Mouse (Mus musculus): ENCODE results near the gene Ncoa3. TPM values are rescaled to one million over a fixed set of nuclear protein-coding genes. Genes with fewer than 3 reads are reported as not detected.
A peak's percentile ranks its signal among the peaks of the same experiment; 100 is the strongest.
"Not testable (repeated sequence)": the region's sequence is repeated elsewhere in the genome, so short reads cannot be mapped to it uniquely, and the experiment has no call there.

Gene Ncoa3
- polyA plus RNA-seq, 1 experiment from 2014 or later, result 17.4 TPM

DNA sequence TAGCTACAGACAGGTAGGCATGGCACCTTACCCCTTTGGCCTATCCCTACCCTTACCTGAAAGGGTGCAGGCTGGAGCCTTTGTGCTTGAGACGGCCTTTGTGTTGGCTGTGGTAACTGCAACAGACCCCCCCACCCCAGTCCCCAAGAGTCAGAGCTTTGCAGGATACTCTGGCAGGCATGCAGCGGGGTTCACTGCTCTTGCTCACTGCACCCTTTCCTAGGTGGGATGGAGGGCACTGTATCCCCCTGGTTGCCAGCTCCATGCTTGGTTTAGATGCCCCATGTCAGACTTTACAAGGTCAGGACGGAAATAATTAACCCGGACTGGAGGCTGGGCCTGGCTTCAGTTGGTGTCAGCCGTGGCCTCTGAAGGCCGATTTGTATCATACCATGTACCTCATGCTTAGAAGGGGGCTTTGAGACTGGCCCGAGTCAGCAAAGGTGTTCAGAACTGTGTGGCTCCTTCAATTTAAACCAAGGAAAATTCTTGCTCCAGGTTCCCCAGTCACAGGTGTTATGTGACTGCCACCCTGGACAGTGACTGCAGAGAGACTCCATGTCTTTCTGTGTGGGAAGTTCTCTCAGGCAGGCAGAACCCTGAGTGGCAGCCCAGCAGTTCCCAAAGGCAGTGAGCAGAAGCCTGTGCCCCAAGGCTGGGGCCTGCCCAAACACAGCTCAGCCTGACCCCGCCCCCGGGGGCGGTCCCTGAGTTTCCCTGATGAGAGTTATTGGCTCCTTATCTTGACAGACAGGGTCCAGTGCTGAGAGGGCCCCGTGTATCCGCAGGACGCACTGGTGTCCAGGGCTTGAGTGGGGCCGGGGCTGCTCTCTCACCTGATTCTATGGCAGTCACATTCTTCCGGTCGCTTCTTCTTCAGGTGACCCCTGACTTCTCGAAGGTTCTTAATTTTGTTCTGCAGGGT, 87.8 kb downstream of the Ncoa3 start:
- 39% methylated on average over 17 of the region's 17 CpGs for WGBS
- ATAC-seq (ENCODE audit: insufficient number of reproducible peaks, low FRiP score), result peak; percentile 84
- Histone ChIP-seq H3K4me1 (replicated peaks) (peaks cover 49% of the 10 kb centered on the region), H3K4me2 (peak overlapping the region; percentile 67), H3K36me3 (peaks cover 51% of the 10 kb centered on the region), H3K27me3 (replicated peaks) (no peaks in the 10 kb centered on the region), H3K4me3 (peak overlapping the region; percentile 39), H3K9me3 (replicated peaks) (no peaks in the 10 kb centered on the region), H3K27ac (ENCODE audit: poor library complexity, severe bottlenecking) (peak overlapping the region; percentile 98), H3K9ac (peak overlapping the region; percentile 66)

DNA sequence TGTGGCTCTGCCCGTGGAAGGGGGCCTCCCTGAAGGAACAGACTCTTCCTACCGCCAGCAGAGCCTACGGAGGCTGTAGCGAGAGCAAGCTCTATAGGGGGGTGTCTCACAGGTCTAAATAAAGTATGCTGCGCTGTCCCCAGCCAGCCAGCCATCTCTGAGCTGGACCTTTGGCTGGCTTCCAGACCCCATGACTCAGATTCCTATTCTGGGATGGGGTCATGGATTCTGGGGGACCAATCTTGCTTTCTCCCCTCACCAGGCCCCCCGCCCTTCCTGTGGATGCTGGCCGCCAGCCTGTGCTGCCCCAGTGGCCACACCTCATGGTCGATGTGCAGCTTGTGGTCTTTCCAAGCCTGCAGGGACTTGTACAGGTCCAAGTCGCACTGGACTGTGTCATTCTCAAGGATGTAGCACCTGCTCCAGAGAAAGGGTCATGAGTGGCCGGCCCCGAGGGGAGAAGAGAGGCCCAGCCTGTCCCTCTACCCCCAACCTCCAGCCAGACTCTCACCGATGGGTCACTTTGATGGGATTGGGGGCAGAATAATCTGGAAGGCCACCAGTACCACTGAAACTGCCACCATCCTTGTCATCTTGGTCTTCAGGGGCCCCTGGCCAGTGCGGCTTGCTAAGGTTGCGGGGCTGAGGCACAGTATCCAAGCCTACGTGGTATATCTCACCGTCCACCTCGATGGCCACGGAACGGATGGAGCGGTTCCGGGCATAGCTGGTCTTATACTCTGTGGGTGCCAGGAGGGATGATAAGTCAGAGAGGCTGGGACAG, 88.7 kb downstream of the Ncoa3 start:
- Histone ChIP-seq H3K4me3 (peak overlapping the region; percentile 39), H3K4me1 (replicated peaks) (peaks cover 45% of the 10 kb centered on the region), H3K36me3 (peaks cover 56% of the 10 kb centered on the region), H3K4me2 (peak overlapping the region; percentile 67), H3K27ac (ENCODE audit: poor library complexity, severe bottlenecking) (peak overlapping the region; percentile 98), H3K27me3 (replicated peaks) (no peaks in the 10 kb centered on the region), H3K9me3 (replicated peaks) (no peaks in the 10 kb centered on the region), H3K9ac (peak overlapping the region; percentile 66)
- peak; percentile 79 for ATAC-seq (ENCODE audit: insufficient number of reproducible peaks, low FRiP score)
- 54% methylated on average over 21 of the region's 21 CpGs for WGBS

DNA sequence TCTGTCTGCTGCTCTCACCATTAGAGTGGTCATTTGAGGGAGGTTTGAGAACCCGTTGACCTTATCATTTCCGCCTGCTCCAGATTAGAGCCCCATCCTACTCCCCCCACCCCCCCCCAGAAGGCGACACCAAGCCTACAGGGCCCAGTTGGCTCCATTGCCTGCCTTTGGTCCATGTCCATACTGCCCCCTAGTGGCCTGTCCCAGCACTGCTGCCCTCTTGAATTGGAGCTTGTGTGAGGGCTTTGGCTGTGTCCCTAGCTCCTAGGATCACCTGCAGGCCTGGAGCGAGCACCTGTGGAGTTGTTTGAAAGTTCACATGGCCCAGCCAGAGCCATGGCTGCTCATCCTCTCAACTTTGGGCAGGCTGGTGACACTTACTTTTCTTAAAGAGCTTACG, 89.8 kb downstream of the Ncoa3 start:
- 43% methylated on average over 5 of the region's 5 CpGs for WGBS
- no peak for ATAC-seq (ENCODE audit: insufficient number of reproducible peaks, low FRiP score)
- H3K9ac ChIP-seq, result 0 out of 2 replicates have a peak overlapping the region, but pooled peaks have one; percentile 53
- H3K27me3 ChIP-seq (replicated peaks), result no peaks in the 10 kb centered on the region
- H3K4me3 ChIP-seq, result no peak overlapping the region
- H3K36me3 ChIP-seq, result peaks cover 60% of the 10 kb centered on the region
- no peak overlapping the region for H3K4me2 ChIP-seq
- H3K4me1 ChIP-seq (replicated peaks), result peaks cover 43% of the 10 kb centered on the region
- no peaks in the 10 kb centered on the region for H3K9me3 ChIP-seq (replicated peaks)
- peak overlapping the region; percentile 98 for H3K27ac ChIP-seq (ENCODE audit: poor library complexity, severe bottlenecking)

DNA sequence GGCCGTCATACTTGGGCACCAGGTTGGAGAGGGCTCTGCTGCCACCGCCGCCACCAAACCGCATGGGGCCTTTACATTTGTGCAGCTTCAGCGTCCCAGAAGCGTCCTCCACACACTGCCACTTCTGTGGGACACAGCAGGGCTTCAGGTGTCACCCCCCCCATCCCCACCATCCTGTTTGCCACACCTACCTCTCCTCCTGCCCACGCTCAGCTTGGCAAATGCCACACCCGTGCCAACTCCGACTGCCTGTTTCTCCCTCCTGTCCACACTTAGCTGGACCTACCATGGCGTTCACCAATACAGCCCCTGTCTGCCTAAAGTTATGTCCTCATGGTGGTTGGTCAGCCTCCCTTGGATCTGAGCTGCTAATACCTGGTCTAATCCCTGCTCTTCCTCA, 90.2 kb downstream of the Ncoa3 start:
- ATAC-seq (ENCODE audit: insufficient number of reproducible peaks, low FRiP score), result no peak
- no peak overlapping the region for H3K27ac ChIP-seq (ENCODE audit: poor library complexity, severe bottlenecking)
- no peaks in the 10 kb centered on the region for H3K27me3 ChIP-seq (replicated peaks)
- 76% methylated on average over 10 of the region's 10 CpGs for WGBS
- peaks cover 60% of the 10 kb centered on the region for H3K36me3 ChIP-seq
- H3K4me2 ChIP-seq, result no peak overlapping the region
- no peak overlapping the region for H3K4me3 ChIP-seq
- no peak overlapping the region for H3K9ac ChIP-seq
- peaks cover 43% of the 10 kb centered on the region for H3K4me1 ChIP-seq (replicated peaks)
- H3K9me3 ChIP-seq (replicated peaks), result no peaks in the 10 kb centered on the region

DNA sequence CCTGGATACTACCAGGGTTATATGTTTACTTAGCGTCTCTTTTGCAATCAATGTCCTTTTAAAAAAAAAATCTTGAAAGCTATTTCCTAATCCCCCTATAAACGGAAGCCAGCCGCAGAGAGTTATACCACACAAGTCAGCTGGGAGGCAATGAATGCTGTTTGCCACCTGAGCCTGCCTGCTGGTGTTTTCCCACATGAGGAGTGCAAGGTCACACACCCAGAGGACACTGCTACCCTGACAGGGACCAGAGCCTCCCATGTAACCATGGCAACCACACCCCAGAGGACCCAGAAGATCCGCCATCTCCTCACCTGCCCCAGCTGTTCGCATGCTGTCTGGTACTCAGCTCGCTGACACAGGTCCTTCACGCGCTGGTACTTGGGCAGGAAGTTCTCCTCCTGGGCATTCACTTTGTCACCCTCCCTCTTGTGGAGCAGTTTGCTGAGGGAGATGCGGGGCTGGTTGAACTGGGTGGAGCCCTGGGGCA, 91.2 kb downstream of the Ncoa3 start:
- Histone ChIP-seq H3K27me3 (replicated peaks) (no peaks in the 10 kb centered on the region), H3K4me2 (no peak overlapping the region), H3K9ac (no peak overlapping the region), H3K36me3 (peaks cover 55% of the 10 kb centered on the region), H3K4me1 (replicated peaks) (peaks cover 43% of the 10 kb centered on the region), H3K4me3 (no peak overlapping the region), H3K9me3 (replicated peaks) (no peaks in the 10 kb centered on the region), H3K27ac (ENCODE audit: poor library complexity, severe bottlenecking) (no peak overlapping the region)
- 74% methylated on average over 9 of the region's 9 CpGs for WGBS
- ATAC-seq (ENCODE audit: insufficient number of reproducible peaks, low FRiP score), result no peak

DNA sequence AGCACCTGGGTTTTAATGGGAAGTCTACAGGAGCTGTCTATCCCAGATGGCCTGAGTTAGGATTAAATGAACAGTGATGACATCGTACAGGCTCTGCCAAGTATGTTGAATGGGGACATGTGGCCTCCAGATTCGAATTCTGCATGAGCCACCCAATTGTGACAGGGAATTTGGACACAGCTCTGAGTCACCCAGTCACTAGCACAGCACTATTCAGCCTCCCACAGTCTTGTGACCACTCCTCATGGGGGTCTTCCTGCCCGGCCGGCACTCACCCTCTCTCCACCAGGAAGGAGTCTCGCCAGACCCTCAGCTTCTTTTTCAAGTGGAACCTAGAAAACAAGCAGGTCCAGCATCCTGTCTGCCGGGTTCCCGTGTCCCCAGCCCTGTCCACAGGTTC, 91.7 kb downstream of the Ncoa3 start:
- ATAC-seq (ENCODE audit: insufficient number of reproducible peaks, low FRiP score), result no peak
- Histone ChIP-seq H3K9me3 (replicated peaks) (no peaks in the 10 kb centered on the region), H3K9ac (no peak overlapping the region), H3K4me1 (replicated peaks) (peaks cover 43% of the 10 kb centered on the region), H3K4me3 (no peak overlapping the region), H3K27ac (ENCODE audit: poor library complexity, severe bottlenecking) (no peak overlapping the region), H3K4me2 (no peak overlapping the region), H3K27me3 (replicated peaks) (no peaks in the 10 kb centered on the region), H3K36me3 (peaks cover 54% of the 10 kb centered on the region)
- 80% methylated on average over 7 of the region's 7 CpGs for WGBS

DNA sequence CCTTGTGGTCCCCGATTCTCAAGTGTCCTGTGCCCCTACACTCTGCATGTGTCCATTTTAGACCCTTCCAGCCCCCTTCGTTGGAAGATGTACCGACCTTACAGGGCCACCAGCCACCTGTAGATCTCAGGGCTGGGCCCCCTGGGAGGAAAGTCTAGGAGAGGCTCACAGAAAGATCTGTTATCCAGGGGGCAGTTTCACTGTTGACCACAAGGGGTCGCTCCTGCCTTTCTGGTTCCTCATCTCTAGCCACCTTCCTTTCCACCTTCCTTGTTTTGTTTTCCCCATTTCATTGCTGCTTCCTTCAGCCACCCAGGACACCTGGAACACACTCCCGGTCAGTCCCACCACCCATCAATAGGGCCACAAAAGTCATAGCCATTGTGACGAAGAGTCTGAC, 92.5 kb downstream of the Ncoa3 start:
- peaks cover 51% of the 10 kb centered on the region for H3K36me3 ChIP-seq
- H3K27me3 ChIP-seq (replicated peaks); H3K9ac ChIP-seq; ATAC-seq (ENCODE audit: insufficient number of reproducible peaks, low FRiP score); H3K27ac ChIP-seq (ENCODE audit: poor library complexity, severe bottlenecking); H3K4me3 ChIP-seq; H3K4me2 ChIP-seq; H3K9me3 ChIP-seq (replicated peaks): not testable (repeated sequence)
- WGBS, result 35% methylated on average over 6 of the region's 6 CpGs
- peaks cover 42% of the 10 kb centered on the region for H3K4me1 ChIP-seq (replicated peaks)

DNA sequence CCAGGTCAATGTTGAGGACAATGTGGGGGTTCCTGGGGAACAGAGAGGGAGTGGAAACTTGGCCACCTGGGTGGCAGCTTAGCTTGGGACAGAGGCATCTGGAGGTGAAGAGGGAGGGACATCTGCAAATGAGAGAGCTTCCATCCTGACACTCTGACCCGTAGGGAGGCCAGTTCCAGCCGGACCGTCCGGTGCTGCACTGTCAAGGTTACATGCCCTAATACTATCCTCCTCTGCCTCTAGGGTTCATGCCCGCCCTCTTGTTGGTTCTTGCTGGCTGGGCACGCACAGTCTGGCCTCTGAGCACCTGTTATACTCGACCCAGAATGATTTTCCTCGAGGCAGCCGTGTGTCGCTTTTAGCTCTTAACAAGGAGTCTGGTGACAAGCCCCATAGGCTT, 93.3 kb downstream of the Ncoa3 start:
- no peak overlapping the region for H3K9ac ChIP-seq
- H3K27ac ChIP-seq (ENCODE audit: poor library complexity, severe bottlenecking), result no peak overlapping the region
- no peak for ATAC-seq (ENCODE audit: insufficient number of reproducible peaks, low FRiP score)
- no peak overlapping the region for H3K4me3 ChIP-seq
- peaks cover 52% of the 10 kb centered on the region for H3K36me3 ChIP-seq
- H3K4me2 ChIP-seq, result no peak overlapping the region
- no peaks in the 10 kb centered on the region for H3K9me3 ChIP-seq (replicated peaks)
- no peaks in the 10 kb centered on the region for H3K27me3 ChIP-seq (replicated peaks)
- 92% methylated on average over 10 of the region's 10 CpGs for WGBS
- peaks cover 42% of the 10 kb centered on the region for H3K4me1 ChIP-seq (replicated peaks)

DNA sequence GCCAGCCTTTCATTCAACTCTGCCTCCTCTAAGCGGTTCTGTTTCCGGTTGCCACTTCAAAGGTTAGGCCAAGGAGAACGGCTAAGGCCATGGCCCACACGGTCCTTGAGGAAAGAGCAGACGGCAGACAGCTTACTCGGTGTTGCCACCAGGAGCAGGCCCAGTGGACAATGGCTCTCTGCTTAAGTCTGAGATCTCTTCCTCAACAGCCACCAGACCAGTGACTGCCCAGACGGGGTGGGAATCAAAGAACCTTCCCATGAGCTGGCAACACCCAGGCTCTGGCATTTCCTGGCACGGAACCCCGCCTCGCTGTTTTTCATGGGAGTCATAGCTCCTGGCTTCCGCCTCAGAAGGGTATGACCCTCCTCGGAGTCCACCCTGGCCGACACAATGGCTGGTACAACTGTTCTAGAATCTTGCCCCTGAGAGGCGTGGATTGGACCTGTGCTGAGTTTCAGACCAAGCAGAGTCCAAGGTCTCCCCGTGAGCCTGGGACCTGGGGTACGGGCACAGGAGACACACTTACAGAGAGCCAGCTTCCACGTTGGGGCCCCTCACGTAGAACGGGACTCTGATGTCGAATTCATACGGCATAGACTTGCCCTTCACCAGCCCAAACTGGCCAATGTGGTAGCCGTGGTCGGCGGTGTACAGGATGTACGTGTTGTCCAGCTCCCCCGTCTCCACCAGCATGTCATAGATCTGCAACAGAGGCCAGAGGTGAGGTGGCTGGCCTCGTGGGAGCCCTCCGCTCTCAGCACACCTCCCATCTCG, 94.2 kb downstream of the Ncoa3 start:
- WGBS, result 82% methylated on average over 29 of the region's 29 CpGs
- H3K9ac ChIP-seq, result no peak overlapping the region
- H3K4me1 ChIP-seq (replicated peaks), result peaks cover 35% of the 10 kb centered on the region
- H3K27ac ChIP-seq (ENCODE audit: poor library complexity, severe bottlenecking), result no peak overlapping the region
- no peak overlapping the region for H3K4me2 ChIP-seq
- H3K27me3 ChIP-seq (replicated peaks), result no peaks in the 10 kb centered on the region
- no peak for ATAC-seq (ENCODE audit: insufficient number of reproducible peaks, low FRiP score)
- H3K9me3 ChIP-seq (replicated peaks), result no peaks in the 10 kb centered on the region
- H3K4me3 ChIP-seq, result no peak overlapping the region
- peaks cover 61% of the 10 kb centered on the region for H3K36me3 ChIP-seq

DNA sequence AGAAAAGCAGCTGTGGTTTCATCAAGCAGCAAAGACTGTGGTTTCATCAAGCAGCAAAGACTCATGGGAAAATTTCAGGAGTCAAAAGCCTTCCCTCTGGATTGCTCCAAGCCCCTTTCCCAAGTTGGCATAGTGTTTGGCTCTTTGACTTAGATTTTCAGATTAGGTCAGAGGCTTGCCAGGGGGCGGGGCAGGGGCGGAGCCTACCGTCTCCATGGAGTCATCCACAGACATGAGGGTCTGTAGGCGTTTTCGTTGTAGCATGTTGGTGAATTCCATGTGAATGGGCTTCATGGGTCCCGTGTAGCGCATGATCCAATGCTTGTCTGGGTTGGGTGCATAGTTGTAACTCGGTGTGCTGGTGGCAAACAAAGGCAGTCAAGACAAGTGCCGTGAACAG, 96.6 kb downstream of the Ncoa3 start:
- no peaks in the 10 kb centered on the region for H3K9me3 ChIP-seq (replicated peaks)
- H3K27ac ChIP-seq (ENCODE audit: poor library complexity, severe bottlenecking), result no peak overlapping the region
- WGBS, result 78% methylated on average over 9 of the region's 9 CpGs
- no peak overlapping the region for H3K4me3 ChIP-seq
- no peaks in the 10 kb centered on the region for H3K27me3 ChIP-seq (replicated peaks)
- H3K4me1 ChIP-seq (replicated peaks), result peaks cover 17% of the 10 kb centered on the region
- no peak overlapping the region for H3K9ac ChIP-seq
- H3K4me2 ChIP-seq, result no peak overlapping the region
- H3K36me3 ChIP-seq, result peaks cover 72% of the 10 kb centered on the region
- no peak for ATAC-seq (ENCODE audit: insufficient number of reproducible peaks, low FRiP score)
